Mouse (Mus musculus) hindbrain, embryonic 13.5 days (tissue): ENCODE data around the gene S1pr4. TPM values are rescaled to one million over a fixed set of nuclear protein-coding genes. Genes with fewer than 3 reads are reported as not detected.

Experiments
- microRNA-seq: library from miRNA; unstranded; fragments of <30 nt; microRNA quantifications from one replicate; pipeline ENCODE4, GENCODE M21; 2016
- polyA plus RNA-seq: library from polyadenylated mRNA; unstranded; fragments of >200 nt; fragmentation: Nextera tagmentation; extraction: Ambion mirVana; gene quantifications from 2 replicates; pipeline ENCODE4 v1.2.1, GENCODE M21; 2015

The S1pr4 gene
- polyA plus RNA-seq, 1 experiment from 2014 or later, result 0.95 TPM

Small RNA genes lying within 50 kb of the gene (microRNA-seq; reads per million reads assigned to microRNA genes)
- not detected for gene Gm25595

Other genes starting within 250 kb of the S1pr4 start
- 16.4 and 16.9 TPM in 2 replicates for gene Matk, start 247.2 kb downstream of the S1pr4 start, polyA plus RNA-seq
- gene Mrpl54, start 233.2 kb downstream of the S1pr4 start, polyA plus RNA-seq, result 134 and 144 TPM in 2 replicates
- gene Apba3, start 233.2 kb downstream of the S1pr4 start, polyA plus RNA-seq, result 29.7 and 30.6 TPM in 2 replicates
- 4.5 and 5.2 TPM in 2 replicates for gene Tjp3, start 208.6 kb downstream of the S1pr4 start, polyA plus RNA-seq
- gene Pip5k1c, start 207.2 kb downstream of the S1pr4 start, polyA plus RNA-seq, result 97.2 and 102 TPM in 2 replicates
- gene Cactin, start 179.0 kb downstream of the S1pr4 start, polyA plus RNA-seq, result 33.5 and 34.7 TPM in 2 replicates
- gene Tbxa2r, start 171.4 kb downstream of the S1pr4 start, polyA plus RNA-seq, result 4.6 and 5.6 TPM in 2 replicates
- not detected in 2 replicates for gene Gipc3, start 156.9 kb downstream of the S1pr4 start, polyA plus RNA-seq
- 47.3 and 50.4 TPM in 2 replicates for gene Hmg20b, start 149.7 kb downstream of the S1pr4 start, polyA plus RNA-seq
- 11.9 and 12.4 TPM in 2 replicates for gene Mfsd12, start 142.6 kb downstream of the S1pr4 start, polyA plus RNA-seq
- gene 4930404N11Rik, start 134.3 kb downstream of the S1pr4 start, polyA plus RNA-seq, result 1.0 and 1.1 TPM in 2 replicates
- gene Fzr1, start 121.6 kb downstream of the S1pr4 start, polyA plus RNA-seq, result 121 and 126 TPM in 2 replicates
- 72.1 and 74.8 TPM in 2 replicates for gene Dohh, start 115.7 kb downstream of the S1pr4 start, polyA plus RNA-seq
- 6.5 and 8.1 TPM in 2 replicates for gene Gm48551, start 115.7 kb downstream of the S1pr4 start, polyA plus RNA-seq
- 2.0 and 2.3 TPM in 2 replicates for gene Gm48552, start 111.1 kb downstream of the S1pr4 start, polyA plus RNA-seq
- gene Smim24, start 107.1 kb downstream of the S1pr4 start, polyA plus RNA-seq, result 1.8 TPM in 2 replicates
- gene Nfic, start 44.5 kb downstream of the S1pr4 start, polyA plus RNA-seq, result 21.3 and 22.4 TPM in 2 replicates
- gene Celf5, start 17.4 kb downstream of the S1pr4 start, polyA plus RNA-seq, result 61.3 and 69.0 TPM in 2 replicates
- gene Ncln, start 3.7 kb downstream of the S1pr4 start, polyA plus RNA-seq, result 56.0 and 62.1 TPM in 2 replicates
- gene Gna15, start 24.1 kb upstream of the S1pr4 start, polyA plus RNA-seq, result 1.2 and 1.7 TPM in 2 replicates
- 79.8 and 82.4 TPM in 2 replicates for gene Gna11, start 45.1 kb upstream of the S1pr4 start, polyA plus RNA-seq
- 545 and 558 TPM in 2 replicates for gene Aes, start 59.4 kb upstream of the S1pr4 start, polyA plus RNA-seq
- gene Tle2, start 74.4 kb upstream of the S1pr4 start, polyA plus RNA-seq, result 27.7 and 28.9 TPM in 2 replicates
- gene Tle6, start 100.9 kb upstream of the S1pr4 start, polyA plus RNA-seq, result 3.0 and 4.2 TPM in 2 replicates
- 1.8 and 2.7 TPM in 2 replicates for gene BC025920, start 106.1 kb upstream of the S1pr4 start, polyA plus RNA-seq
- 57.7 and 63.8 TPM in 2 replicates for gene Sirt6, start 127.7 kb upstream of the S1pr4 start, polyA plus RNA-seq
- gene Ankrd24, start 128.4 kb upstream of the S1pr4 start, polyA plus RNA-seq, result 11.7 and 13.5 TPM in 2 replicates
- gene Gm10778, start 148.9 kb upstream of the S1pr4 start, polyA plus RNA-seq, result 6.2 and 6.4 TPM in 2 replicates
- 17.5 and 18.3 TPM in 2 replicates for gene Zfp433, start 204.7 kb upstream of the S1pr4 start, polyA plus RNA-seq